Mouse (Mus musculus): ENCODE measurements around the gene Cnpy2. TPM values are rescaled to one million over a fixed set of nuclear protein-coding genes. Genes with fewer than 3 reads are reported as not detected.

Gene Cnpy2
- polyA plus RNA-seq, 1 experiment: 55.9 TPM

GRCm38 (mm10) chr10:128359226-128359625, 37.0 kb downstream of the Cnpy2 start:
- DNase-seq: no peak
- TF ChIP-seq CTCF (IDR thresholded peaks at IDR 0.05; ENCODE audit: insufficient read depth, low read length): no peak
- no peak for TF ChIP-seq POLR2A (IDR thresholded peaks at IDR 0.05; ENCODE audit: borderline replicate concordance, extremely low read depth, low read depth, low read length)
- Histone ChIP-seq H3K4me3 (replicated peaks; ENCODE audit: extremely low read depth, low read depth, low read length) (no peak overlapping the region), H3K4me1 (ENCODE audit: control insufficient read depth, insufficient read depth, low read length) (no peaks in the 10 kb centered on the region)
- WGBS: 82% methylated on average over 6 of the region's 6 CpGs

GRCm38 (mm10) chr10:128361836-128362235, 39.6 kb downstream of the Cnpy2 start:
- no peak overlapping the region for H3K4me3 ChIP-seq (replicated peaks; ENCODE audit: extremely low read depth, low read depth, low read length)
- TF ChIP-seq CTCF (IDR thresholded peaks at IDR 0.05; ENCODE audit: insufficient read depth, low read length) (no peak), POLR2A (IDR thresholded peaks at IDR 0.05; ENCODE audit: borderline replicate concordance, extremely low read depth, low read depth, low read length) (no peak)
- no peak for DNase-seq
- whole genome bisulfite sequencing: 83% methylated on average over 6 of the region's 6 CpGs
- no peaks in the 10 kb centered on the region for H3K4me1 ChIP-seq (ENCODE audit: control insufficient read depth, insufficient read depth, low read length)

GRCm38 (mm10) chr10:128362568-128362967, 40.3 kb downstream of the Cnpy2 start:
- no peak for DNase-seq
- TF ChIP-seq CTCF (IDR thresholded peaks at IDR 0.05; ENCODE audit: insufficient read depth, low read length) (peak; percentile 16; the same call in 1 of the 2 replicates), POLR2A (IDR thresholded peaks at IDR 0.05; ENCODE audit: borderline replicate concordance, extremely low read depth, low read depth, low read length) (no peak)

DNA sequence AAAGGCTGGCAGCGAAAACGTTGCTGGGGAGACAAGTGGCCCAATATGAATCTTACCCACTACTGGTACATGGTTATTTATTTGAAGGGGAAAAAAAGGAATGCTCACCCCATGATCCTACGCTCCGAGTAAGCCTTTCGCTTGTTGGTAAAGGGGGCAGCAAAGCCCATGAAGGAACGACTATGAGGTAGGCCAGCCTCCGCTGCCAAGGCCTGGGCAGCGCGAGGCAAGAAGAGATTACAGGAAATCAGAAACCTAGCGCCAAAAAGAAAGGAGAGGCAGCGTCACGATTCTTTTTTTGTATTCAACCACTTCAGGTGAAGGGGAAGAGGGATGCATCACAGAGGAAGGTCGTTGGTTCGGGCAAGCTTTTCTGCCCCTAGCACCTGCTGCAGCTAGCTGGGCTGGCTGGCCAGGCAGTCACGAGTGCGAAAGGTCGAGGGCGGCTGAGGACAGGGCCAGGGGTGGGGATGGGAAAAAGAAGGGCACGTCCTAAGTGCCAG, 45.7 kb downstream of the Cnpy2 start:
- peaks cover 4% of the 10 kb centered on the region; the same call in 1 of the 2 replicates for H3K4me1 ChIP-seq (ENCODE audit: control insufficient read depth, insufficient read depth, low read length)
- no peak for DNase-seq
- no peak for TF ChIP-seq CTCF (IDR thresholded peaks at IDR 0.05; ENCODE audit: insufficient read depth, low read length)
- no peak for TF ChIP-seq POLR2A (IDR thresholded peaks at IDR 0.05; ENCODE audit: borderline replicate concordance, extremely low read depth, low read depth, low read length)
- H3K4me3 ChIP-seq (replicated peaks; ENCODE audit: extremely low read depth, low read depth, low read length): peak overlapping the region; percentile 86
- WGBS: 12% methylated on average over 19 of the region's 19 CpGs

More at GRCm38 (mm10) chr10:128362568-128362967, 40.3 kb downstream of the Cnpy2 start:
- WGBS: 46% methylated on average over 3 of the region's 3 CpGs
- Histone ChIP-seq H3K4me1 (ENCODE audit: control insufficient read depth, insufficient read depth, low read length) (no peaks in the 10 kb centered on the region), H3K4me3 (replicated peaks; ENCODE audit: extremely low read depth, low read depth, low read length) (no peak overlapping the region)

DNA sequence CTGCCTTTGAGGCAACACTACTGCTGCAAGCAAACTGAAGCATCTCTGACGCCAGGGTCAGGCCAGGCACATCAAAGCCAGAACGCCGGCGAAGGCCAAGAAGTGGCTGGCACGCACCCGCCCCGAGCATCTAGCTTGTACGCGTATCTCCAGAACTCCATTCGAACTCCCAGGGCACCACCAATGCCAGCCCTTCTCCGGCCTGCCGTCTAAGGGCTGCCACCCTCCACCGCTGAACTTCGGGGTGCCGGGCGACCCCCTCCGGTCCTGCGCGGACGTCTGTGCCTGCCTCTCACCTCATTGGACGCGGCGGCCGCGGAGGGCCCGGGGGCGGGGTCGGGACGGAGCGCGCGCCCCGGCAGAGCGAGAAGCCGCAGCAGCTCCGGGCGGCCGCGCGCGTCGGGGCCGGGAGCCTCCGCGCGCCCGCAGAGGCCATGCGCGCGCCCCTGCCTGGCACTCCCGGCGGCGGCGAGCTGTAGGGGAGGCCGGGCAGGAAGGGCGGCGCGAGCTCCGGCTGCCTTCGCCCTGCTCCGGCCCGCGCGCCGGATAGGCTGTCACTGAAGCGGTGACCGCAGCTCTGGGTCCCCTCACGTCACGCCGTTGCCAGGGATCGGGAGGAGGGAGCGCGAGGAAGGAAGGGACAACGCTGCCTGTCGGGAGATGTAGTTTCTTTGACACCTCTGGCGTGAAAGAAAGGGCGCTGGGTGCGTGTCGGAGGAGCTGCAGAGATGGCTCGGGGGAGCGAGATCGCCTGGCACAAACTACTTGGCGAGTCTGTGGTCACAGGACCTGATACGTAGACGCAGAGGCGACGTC, 46.4 kb downstream of the Cnpy2 start, which contains the start of gene Coq10a:
Gene Coq10a (minus strand): TSS at position 596 of the 816 bp plus-strand sequence.
- WGBS: under 1% methylated on average over 87 of the region's 87 CpGs
- Histone ChIP-seq H3K4me3 (replicated peaks; ENCODE audit: extremely low read depth, low read depth, low read length) (peak within 1 kb of the TSS; percentile 86), H3K4me1 (ENCODE audit: control insufficient read depth, insufficient read depth, low read length) (peaks cover 4% of the 10 kb centered on the region; the same call in 1 of the 2 replicates)
- DNase-seq: peak; percentile 90
- TF ChIP-seq CTCF (IDR thresholded peaks at IDR 0.05; ENCODE audit: insufficient read depth, low read length) (no peak), POLR2A (IDR thresholded peaks at IDR 0.05; ENCODE audit: borderline replicate concordance, extremely low read depth, low read depth, low read length) (peak; percentile 98)

DNA sequence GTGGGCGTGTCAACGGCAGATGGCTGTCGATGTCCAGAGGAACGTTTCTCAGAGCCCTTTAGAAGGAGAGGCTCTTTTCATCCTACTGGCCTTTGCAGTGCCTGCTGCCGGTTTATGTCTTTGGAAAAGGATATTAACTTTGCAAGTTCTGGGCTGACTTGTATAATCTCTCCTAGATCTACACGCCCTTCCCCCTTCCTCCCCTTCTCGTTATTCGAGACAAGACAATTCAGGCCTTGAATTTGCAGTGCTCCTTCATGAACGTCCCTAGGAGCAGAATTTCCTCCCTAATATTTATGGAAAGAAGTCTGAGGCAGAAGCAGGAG, 46.9 kb downstream of the Cnpy2 start:
- TF ChIP-seq POLR2A (IDR thresholded peaks at IDR 0.05; ENCODE audit: borderline replicate concordance, extremely low read depth, low read depth, low read length) (no peak), CTCF (IDR thresholded peaks at IDR 0.05; ENCODE audit: insufficient read depth, low read length) (no peak)
- DNase-seq: no peak
- 2% methylated on average over 9 of the region's 9 CpGs for WGBS
- Histone ChIP-seq H3K4me1 (ENCODE audit: control insufficient read depth, insufficient read depth, low read length) (peaks cover 4% of the 10 kb centered on the region; the same call in 1 of the 2 replicates), H3K4me3 (replicated peaks; ENCODE audit: extremely low read depth, low read depth, low read length) (peak overlapping the region; percentile 86)

DNA sequence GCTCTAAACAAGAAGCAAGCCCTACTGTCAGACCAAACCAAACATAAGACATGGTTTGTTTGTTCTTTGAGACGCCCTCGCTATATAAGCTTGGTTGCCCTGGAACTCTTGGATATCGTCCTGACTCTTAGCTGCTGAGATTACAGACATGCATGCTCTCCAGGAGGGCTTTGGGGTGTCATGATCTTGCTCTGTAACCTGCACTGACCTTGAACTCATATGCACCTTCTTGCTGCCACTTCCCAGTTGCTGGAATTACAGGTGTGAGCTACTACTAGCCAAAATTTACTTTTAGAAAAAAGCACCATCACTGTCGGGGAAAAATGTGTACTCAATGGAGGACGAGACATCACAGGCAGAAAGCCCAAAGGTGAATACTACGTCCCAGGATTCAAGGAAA, 47.3 kb downstream of the Cnpy2 start:
- no peak overlapping the region for H3K4me3 ChIP-seq (replicated peaks; ENCODE audit: extremely low read depth, low read depth, low read length)
- TF ChIP-seq POLR2A (IDR thresholded peaks at IDR 0.05; ENCODE audit: borderline replicate concordance, extremely low read depth, low read depth, low read length) (no peak), CTCF (IDR thresholded peaks at IDR 0.05; ENCODE audit: insufficient read depth, low read length) (no peak)

DNA sequence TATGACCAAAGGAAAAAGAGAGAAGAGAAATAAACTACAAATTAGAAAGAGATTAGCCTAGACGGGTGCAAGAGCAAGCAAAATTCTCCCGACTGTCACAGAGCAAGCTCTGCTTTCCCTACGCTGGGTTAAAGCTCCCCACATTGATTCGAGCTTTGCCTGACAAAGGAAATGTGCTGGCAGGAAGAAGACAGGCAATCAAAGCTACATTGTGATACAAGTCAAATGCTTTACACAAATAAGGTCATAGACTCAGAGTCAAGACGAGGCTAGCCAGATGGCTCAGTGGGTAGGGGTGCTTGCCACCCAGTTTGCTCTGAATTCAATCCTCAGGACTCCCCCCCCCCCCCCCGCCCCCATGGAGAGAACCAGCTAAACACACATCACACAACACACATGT, 47.8 kb downstream of the Cnpy2 start:
- 57% methylated on average over 6 of the region's 6 CpGs for WGBS
- no peak overlapping the region for H3K4me3 ChIP-seq (replicated peaks; ENCODE audit: extremely low read depth, low read depth, low read length)
- H3K4me1 ChIP-seq (ENCODE audit: control insufficient read depth, insufficient read depth, low read length): peaks cover 4% of the 10 kb centered on the region; the same call in 1 of the 2 replicates
- no peak for TF ChIP-seq POLR2A (IDR thresholded peaks at IDR 0.05; ENCODE audit: borderline replicate concordance, extremely low read depth, low read depth, low read length)
- no peak for TF ChIP-seq CTCF (IDR thresholded peaks at IDR 0.05; ENCODE audit: insufficient read depth, low read length)
- DNase-seq: no peak

More for the DNA sequence above, 47.3 kb downstream of the Cnpy2 start:
- DNase-seq: no peak
- H3K4me1 ChIP-seq (ENCODE audit: control insufficient read depth, insufficient read depth, low read length): peaks cover 4% of the 10 kb centered on the region; the same call in 1 of the 2 replicates
- 62% methylated on average over 6 of the region's 6 CpGs for WGBS

DNA sequence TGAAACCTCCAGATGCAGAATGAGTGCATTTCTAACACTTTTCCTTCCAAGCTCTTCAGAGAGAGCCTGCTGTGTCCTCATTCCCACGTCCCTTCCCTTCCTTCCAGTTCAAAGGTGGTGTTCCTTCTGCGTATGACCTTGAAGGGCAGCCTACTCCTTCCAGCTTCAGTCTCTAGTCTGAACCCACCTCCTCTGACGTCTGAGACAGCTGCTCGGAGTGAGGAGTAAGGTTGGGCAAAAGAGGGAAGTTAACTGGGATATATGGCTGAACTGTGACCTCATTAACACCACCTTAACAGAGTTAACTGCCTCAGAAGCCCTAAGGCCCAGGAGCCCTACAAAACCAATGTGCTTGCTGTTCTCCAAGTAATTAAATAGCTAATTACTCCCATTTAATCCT, 48.3 kb downstream of the Cnpy2 start:
- H3K4me3 ChIP-seq (replicated peaks; ENCODE audit: extremely low read depth, low read depth, low read length): no peak overlapping the region
- TF ChIP-seq POLR2A (IDR thresholded peaks at IDR 0.05; ENCODE audit: borderline replicate concordance, extremely low read depth, low read depth, low read length) (no peak), CTCF (IDR thresholded peaks at IDR 0.05; ENCODE audit: insufficient read depth, low read length) (no peak)
- peaks cover 4% of the 10 kb centered on the region; the same call in 1 of the 2 replicates for H3K4me1 ChIP-seq (ENCODE audit: control insufficient read depth, insufficient read depth, low read length)
- WGBS: 60% methylated on average over 4 of the region's 4 CpGs
- no peak for DNase-seq
